Mouse (Mus musculus) v-Abl transformed pro-B cells (cell line): Measurements from ENCODE around the gene Mllt1.

Experiments
- in situ Hi-C, 2 experiments: fragments of 400-800 bp; cut with MboI; formaldehyde crosslinking; loops; one replicate each; pipeline ENCODE4 v1.15.1; 2025; ENCODE audit not compliant: unreplicated experiment in 2 of 2

The Mllt1 gene

DNA sequence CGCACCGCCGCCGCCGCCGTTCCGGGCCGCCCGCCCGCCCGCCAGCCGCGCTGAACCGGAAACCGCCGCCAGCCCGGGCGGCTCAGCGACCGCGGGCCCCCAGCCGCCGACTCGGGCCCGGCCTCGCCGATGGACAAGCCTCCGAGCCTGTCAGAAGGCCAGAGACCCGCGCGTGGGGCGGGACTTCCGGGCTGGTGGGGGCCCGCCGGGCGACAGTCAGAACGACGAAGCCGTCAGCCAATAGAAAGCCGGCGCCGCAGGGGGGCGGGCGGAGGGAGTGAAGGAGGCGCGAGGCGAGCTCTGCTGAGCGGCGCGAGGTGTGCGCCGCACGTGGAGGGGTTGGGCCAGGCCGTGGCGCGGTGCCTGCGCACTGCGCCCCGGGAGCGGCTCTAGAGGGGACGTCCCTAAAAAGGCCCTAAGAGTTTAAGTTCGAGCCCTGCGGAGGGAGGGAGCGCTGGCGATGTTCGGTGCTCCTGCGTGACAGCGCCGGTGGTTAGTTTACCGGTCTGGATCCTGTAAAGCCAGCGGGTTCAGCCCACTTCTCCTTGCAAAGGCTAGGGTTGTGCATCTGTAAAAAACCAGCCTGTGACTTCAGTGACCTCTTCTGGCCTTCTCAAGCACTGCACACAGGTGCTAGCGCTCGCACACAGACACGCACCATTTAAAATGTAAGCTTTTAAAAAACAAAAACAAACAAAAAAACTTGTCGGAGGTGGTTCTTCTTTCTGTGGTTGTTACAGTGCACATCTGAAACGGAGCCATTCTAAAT, at the start of gene Mllt1:
TSS of gene Mllt1 (minus strand) at position 53 of the 769 bp plus-strand sequence.
- in situ Hi-C loops: no loop called here

DNA sequence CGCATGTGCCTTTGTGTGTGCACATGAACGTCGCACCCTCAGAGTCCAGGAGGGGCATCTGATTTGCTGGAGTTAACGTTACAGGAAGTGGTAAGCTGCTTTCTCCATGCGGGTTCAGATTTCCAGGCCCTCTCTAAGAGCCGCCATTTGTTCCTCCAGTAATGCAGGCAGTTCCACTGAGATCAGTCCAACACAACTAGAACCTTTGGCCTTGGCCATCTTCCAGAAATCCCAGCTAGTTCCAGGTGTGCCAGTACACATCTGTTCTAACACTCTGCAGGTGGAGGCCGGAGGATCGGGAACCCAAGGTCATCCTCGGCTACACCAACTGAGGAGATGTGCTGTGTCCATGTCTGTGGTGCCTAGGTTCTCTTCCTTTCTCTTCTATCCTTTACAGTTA, 49.7 kb upstream of the Mllt1 start:
- in situ Hi-C loops: loop anchor here (25.0 kb wide), 1 partner anchor 1927 kb away; no protein-coding TSS in a partner anchor

DNA sequence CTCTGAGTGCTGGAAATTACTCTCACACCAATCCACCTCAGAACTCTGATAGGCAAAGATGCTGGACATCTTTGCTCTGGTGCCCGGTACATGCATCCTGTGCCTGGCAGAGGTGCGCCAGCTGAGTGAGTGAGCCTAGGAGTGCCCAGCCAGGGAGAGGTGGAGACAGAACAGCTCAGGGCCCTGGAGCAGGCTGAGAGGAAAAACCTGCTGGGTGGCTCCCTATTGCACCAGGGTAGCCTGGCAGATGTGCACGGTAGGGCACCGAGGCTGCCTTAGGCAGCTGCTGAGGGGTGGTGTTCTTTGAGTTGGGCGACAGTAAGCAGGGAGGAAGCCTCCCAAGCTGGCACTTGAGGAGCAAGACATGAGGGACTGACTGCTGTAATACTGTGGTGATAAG, 46.8 kb upstream of the Mllt1 start, which contains the start of gene Acer1:
TSS of gene Acer1 (minus strand) at position 114 of the 400 bp plus-strand sequence.
- in situ Hi-C loops: loop anchor here (25.0 kb wide), 1 partner anchor 1930 kb away; no protein-coding TSS in a partner anchor

DNA sequence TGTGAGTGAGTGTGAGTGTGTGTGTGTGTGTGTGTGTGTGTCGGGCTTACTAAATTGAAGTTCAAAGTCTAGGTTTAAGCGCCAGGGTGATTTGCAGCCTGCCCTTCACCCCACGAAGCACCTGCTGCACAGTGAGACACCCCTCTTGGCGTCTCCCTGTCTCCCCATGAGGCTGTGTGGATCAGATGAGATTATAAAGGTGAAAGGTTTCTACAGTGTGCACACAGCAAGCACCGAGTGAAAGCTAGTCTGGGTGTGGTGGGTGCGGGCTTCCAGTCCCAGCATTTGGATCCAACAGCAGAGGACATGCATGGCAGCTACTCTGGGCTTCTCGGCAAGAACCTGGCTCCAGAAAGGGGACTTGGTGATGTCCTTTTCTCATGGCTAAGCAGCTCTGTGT, 45.8 kb upstream of the Mllt1 start:
- in situ Hi-C loops: loop anchor here (25.0 kb wide), 1 partner anchor 1931 kb away; no protein-coding TSS in a partner anchor

DNA sequence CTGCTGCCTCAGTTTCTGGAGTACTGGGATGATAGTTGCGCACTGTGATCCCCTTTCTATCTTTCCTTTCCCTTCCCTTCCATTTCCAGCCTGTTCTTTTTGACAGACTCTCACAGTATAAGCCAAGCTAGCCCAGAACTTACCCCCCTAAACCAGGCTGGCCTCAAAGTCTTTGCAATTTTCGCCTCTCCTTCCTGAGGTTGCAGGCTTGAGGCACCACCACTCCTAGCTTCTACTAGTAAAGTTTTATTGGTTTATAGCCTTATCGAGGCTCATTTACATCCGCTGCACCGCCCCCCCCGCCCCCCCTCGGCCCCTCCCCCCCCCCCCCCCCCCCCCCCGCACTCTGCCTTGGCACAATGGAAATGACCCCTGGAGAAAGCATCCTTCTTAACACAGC, 44.3 kb upstream of the Mllt1 start:
- in situ Hi-C loops: loop anchor here (25.0 kb wide), 1 partner anchor 1933 kb away; no protein-coding TSS in a partner anchor

DNA sequence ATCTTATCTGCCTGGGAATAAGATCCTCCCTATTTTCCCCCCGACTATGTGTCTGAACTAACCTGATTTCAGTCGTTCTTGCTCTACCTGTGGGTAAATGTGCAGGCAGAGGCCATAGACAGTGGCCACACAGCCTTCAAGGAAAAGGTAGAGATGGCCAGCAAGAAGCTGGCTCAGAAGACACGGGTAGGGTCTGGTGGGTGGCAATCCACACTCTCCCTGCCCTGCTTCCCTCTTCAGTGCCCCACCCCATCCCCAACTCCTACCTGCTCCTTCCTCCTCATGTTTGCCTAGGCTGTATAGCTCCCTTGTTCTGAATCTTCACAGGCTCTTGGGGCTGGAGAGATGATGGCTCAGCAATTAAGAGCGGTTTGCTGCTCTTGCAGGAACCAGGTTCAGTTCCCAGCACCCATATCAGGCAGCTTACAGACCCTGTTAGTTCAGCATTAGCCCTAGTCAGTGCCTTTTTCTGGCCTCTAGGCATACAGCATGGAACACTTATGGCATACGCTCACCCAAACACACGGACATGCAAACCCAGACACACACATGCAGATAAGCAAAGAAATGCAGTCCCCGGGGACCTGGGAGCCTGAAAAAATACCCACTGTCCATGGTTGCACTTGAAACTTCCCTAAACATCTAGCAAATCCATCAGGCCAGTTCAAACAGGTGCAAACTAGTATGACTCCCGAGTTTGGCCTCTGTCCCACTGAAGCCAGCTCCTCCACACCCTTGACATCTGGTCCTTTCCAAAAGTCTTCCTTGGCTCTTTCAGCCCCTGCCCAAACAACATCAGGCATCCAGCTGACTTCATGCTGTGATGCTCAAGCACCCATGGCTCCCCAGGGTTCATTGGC, 41.5 kb upstream of the Mllt1 start:
- in situ Hi-C loops: loop anchor here (25.0 kb wide), 1 partner anchor 1936 kb away; no protein-coding TSS in a partner anchor

DNA sequence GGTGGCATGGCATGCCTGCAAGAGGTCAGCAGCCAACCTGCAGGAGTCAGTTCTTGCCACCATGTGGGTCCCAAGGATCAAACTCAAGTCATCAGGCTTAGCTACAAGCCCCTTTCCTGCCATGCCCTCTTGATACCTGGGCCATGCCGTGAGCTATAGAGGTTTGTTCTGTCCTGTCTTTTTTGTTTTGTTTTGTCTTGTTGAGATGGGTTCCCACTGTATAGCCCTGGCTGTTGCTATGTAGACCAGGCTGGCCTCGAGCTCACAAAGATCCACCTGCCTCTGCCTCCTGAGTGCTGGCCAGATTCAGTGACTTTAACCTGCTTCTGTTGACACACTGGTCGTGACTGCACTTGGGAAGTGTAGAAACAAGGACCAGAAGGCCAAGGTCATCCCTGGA, 40.2 kb upstream of the Mllt1 start:
- in situ Hi-C loops: loop anchor here (25.0 kb wide), 1 partner anchor 1937 kb away; no protein-coding TSS in a partner anchor

DNA sequence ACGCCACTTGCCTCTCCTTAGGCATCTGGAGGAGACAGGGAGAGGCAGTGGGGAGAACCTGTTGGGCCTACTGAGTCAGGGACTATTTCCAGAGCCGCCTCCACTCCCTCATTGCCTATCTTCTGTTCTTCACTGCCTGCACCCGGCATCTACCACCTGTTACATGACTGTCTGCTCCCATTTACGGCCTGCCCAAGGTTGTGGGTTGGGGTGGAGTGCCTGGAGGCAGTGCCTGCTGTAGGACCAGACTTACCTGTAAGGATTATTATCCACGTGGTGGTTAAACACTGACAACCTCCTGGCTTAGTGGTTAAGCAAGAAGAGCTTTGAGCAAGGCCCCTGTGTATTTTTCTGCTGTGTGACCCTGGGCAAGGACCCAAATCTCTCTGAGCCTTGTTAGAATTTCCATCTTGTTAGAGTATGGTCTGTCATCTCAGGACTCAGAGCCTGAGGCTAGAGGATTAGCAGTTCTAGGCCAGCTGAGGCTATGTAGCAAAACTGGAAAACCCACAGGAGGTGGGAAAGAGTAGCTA, 39.6 kb upstream of the Mllt1 start:
- in situ Hi-C loops: loop anchor here (25.0 kb wide), 1 partner anchor 1938 kb away; no protein-coding TSS in a partner anchor

DNA sequence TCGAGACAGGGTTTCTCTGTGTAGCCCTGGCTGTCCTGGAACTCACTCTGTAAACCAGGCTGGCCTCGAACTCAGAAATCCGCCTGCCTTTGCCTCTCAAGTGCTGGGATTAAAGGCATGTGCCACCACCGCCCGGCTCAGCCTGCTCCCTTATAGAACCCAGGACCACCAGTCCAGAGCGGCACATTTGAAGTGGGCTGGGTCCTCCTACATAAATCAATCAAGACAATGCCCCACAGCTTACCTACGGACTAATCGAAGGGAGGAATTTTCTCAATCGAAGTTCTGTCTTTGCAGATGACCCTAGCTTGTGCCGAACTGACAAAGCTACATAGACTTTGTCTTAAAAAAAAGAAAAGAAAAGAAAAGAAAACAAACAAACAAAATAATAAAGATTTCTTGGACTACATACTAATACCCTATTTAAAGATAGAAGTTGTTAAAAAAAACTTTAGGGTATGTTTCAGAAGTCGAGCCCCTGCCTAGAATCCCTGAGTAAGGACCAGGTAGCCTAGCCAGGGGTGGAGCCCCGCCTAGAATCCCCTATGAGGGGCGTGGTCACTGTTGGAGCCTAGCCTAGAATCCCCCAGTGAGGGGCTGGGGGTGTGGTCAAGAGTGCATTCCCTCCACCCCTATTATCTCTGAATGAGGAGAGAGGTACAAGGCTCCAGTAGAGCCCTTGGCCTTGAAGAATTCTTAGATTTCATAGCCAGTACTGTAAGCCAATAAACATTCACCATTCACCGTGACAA, 38.9 kb upstream of the Mllt1 start:
- in situ Hi-C loops: no loop called here

DNA sequence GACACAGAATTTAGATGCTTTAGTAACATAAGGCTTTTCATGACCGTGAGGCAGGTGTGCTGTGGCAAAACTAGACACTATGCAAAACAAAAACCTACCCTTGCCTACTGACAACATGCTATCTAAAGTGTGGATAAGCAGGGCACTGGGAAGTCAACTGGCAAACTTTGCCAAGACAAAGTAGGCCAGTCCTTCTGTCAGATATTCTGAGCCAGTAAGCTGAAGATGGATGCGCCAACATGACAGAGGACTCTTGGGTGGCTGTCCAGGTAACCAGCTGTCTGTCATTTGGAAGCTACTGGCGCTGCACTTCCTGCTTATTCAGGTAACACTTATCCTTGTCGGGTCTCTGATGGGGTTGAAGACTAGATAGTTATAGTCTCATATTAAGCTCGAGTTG, 34.9 kb upstream of the Mllt1 start:
- in situ Hi-C loops: no loop called here

DNA sequence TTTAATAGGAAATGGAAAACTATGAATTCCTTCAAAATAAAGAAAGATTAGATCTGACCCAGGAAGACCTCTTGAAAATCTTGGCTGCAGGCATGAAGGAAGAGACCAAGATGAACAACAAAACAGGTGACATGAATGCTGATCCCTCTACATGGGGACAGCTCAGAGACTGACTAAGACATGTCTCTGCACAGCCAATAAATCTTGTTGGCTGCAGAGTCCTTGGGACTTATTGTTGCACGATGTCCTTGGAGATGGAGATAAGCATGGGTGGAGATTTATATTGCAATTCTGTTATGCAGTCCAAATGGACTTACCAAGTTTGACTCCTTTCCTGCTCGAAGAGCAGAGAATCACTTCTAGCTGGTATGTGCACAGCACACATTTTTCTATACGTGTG, 34.1 kb upstream of the Mllt1 start:
- in situ Hi-C loops: no loop called here

DNA sequence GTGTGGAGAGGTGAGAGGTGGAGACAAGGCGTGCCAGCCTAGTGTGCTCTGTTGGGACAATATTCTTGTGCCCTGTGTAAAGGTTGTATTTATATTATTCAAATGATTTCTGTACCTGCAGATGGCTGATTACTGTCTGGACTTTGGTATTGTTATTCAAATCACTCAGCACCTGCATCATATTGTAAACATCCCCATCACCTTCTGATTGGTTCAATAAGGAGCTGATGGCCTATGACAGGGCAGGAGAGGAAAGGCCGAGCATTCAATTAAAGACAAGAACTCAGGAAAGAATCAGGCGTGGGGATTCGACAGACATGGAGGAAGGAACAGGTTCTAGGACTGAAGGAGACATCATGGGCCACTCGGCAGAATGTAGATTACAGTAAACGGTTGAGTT, 28.4 kb upstream of the Mllt1 start:
- in situ Hi-C loops: no loop called here

DNA sequence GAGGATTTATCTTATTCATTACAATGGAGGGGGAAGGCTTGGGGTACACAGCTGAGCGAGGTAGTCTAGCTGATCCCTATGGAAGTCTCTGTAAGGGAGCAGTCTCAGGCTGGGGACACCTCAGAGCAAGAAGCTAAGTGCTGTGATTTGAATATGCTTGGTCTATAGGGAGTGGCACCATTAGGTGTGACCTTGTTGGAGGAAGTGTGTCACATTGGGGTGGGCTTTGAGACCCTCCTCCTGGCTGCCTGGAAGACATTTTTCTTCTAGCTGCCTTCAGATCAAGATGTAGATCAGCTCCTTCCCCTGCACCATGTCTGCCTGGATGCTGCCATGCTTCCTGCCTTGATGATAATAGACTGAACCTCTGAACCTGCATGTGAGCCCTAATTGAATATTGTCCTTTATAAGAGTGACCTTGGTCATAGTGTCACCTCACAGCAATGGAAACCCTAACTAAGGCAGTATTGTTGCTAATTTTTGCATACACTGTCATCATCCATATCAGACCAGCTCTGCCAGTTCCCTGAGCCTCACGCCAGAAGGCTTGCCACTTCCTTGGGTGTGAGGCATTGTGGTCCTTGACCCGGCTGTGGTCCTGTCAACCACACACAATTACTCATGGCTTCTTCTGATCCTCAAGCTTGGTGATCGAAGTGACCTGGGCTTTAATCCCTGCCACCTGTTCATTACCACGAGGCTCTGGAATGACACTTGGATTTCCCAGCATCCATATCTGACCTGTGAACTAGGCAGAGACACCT, 27.6 kb upstream of the Mllt1 start:
- in situ Hi-C loops: no loop called here

DNA sequence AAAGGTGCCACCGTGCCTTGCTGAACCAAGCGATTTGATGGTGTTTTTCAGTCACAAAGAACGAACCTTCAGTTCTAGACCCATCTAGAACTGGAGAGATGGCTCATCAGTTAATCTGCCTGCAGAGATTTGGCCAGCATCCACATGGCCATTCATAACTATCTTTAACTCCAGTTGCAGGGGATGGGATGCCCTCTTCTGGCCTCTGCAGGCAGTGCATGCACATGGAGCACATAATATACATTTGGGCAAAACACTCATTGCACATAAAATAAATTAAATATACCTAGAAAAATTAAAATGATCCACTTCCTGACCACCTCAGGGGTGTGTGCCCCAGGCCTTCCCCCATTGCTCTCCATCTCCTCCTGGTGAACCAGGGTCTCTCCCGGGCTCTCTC, 26.7 kb upstream of the Mllt1 start:
- in situ Hi-C loops: no loop called here

DNA sequence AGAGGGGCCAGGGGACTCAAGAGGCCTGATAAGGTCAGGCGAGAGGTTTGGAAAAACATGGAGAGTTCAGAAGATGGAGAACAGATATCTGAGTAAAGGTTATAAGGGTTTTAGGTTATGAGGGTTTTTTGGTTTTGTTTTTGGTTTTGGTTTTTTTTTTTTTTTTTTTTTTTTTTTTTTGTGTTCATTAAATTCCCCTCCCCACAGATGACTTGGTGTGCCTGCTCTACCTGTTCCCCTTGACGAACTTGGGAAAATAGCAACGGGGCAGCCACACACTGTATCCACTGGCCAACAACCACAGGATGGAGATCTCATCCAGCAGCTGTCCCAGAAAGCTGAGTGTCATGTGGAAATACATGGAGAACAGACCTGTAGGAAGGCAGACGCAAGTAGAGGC, 23.5 kb upstream of the Mllt1 start:
- in situ Hi-C loops: no loop called here

DNA sequence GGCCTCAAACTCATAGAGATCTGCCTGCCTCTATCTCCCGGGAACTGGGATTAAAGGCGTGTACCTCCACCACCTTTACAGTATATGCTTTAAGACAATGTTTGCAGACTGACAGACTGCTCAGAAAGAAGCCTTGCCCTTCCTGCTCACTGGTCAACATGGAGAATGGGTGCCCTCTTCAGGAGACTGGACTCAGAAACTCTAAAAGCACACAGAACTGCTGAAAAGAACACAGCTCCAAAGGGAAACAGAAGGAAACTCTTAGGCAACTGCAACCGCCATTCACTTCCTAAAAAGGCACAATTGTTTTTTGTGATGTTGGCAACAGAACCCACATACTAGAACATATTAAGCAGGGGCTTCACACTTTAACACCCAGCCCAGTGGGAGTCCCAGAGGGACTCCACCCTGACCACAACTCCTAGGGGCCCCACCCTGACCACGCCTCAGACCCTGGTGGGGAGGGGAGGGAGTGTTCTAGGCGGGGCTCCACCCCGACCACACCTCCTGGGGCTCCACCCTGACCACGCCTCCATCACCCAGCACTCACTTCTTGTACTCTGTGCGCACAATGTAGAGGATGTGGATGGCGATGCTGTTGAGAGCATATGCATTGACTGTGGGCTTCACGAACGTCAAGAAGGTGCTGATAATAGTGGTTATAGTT, 22.7 kb upstream of the Mllt1 start:
- in situ Hi-C loops: no loop called here

DNA sequence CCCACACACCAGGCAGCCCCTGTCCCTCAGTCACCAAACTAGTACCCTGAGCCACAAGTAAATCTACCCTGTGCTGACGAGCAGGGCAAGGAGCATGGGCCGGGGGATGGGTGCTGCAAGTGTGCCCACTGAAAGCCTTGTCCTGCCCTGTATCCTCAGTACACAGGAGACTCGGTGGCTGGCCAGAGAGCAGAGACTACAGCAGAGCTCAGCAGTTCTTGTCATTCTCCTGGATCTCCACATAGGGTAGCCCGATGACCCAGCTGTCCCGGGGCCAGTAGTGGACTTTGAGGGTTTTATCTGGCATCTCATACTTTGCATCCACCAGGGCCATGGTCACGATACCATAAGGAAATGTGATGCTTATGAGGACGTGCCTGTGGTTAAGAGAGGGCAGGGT, 19.7 kb upstream of the Mllt1 start:
- in situ Hi-C loops: loop anchor here (5.0 kb wide), 2 partner anchors 58 to 148 kb away; no protein-coding TSS in a partner anchor

DNA sequence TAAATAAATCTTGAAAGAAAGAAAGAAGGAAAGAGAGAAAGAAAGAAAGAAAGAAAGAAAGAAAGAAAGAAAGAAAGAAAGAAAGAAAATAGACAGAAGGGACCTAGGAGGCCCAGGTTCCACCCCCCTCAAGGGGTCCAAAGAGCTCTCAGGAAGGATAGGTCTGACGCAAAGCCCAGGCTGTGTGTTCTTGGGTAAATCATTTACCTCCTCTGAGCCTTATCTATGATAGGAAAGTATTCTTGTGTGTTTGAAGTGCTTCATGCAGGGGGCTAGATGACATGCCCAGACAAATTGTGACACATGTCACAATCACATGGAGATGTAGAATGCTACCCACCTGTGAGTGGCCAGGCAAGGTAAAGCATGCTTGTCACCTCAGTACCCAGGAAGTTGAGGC, 17.4 kb upstream of the Mllt1 start:
- in situ Hi-C loops: loop anchor here (5.0 kb wide), 2 partner anchors 55 to 145 kb away; no protein-coding TSS in a partner anchor

DNA sequence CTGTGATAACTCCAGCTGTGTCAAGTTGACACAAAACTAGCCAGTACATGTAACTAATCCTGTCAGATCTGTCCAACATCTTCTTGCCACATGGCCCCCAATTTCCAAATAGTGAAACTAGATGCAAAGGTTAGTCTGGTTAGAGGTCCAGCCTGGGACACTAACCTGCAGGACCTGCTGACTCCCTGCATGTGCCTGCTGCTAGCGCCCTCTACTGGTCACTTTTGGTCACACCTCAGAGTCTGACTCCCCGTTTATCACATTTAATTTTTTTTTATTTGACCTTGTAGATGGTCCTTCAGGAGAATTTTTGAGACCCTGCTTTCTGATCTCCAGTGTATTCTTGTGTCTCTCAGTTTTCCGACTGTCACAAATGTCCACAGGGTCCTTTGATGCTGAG, 15.7 kb upstream of the Mllt1 start:
- in situ Hi-C loops: loop anchor here (5.0 kb wide), 2 partner anchors 54 to 144 kb away; no protein-coding TSS in a partner anchor
